Mouse (Mus musculus) common myeloid progenitor, adult 5-6 weeks (primary cell): ENCODE measurements around the gene Tmem210. TPM values are rescaled to one million over a fixed set of nuclear protein-coding genes. Genes with fewer than 3 reads are reported as not detected.
A peak's percentile ranks its signal among the peaks of the same experiment; 100 is the strongest.

ENCODE experiments used
- ATAC-seq: replicated peaks from 2 replicates; pipeline ENCODE4 v1.8.0; 2016; ENCODE audit warnings: low read depth, mild to moderate bottlenecking, moderate TSS enrichment, inconsistent platforms; ENCODE audit not compliant: poor library complexity, severe bottlenecking
- total RNA-seq: library from RNA; stranded (forward); fragments of 200-1000, 187-1606 nt; gene quantifications from 2 replicates; pipeline ENCODE4 v1.2.3, GENCODE M21; 2017

Tmem210 gene
- total RNA-seq, 1 experiment from 2014 or later, result not detected

DNA sequence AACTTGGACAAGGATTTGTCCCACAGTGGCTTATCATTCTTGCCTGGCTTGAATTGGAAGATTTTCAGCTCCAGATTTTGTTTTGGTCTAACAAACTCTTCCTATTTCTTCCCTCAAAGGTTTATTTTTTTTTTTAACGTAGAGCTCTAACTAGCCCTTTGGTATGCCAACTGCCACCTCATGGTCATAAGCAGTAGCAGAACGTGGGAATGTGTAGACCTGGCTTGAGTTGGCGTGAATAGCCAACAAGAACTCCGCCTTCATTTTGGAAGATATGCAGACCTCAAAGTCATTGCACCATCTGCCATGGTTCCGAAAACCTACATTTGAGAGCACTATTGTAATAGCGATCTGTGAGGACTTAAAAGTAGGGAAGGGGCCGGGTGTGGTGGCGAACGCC lies 43.5 kb downstream of the Tmem210 start:
- ATAC-seq, result no peak

DNA sequence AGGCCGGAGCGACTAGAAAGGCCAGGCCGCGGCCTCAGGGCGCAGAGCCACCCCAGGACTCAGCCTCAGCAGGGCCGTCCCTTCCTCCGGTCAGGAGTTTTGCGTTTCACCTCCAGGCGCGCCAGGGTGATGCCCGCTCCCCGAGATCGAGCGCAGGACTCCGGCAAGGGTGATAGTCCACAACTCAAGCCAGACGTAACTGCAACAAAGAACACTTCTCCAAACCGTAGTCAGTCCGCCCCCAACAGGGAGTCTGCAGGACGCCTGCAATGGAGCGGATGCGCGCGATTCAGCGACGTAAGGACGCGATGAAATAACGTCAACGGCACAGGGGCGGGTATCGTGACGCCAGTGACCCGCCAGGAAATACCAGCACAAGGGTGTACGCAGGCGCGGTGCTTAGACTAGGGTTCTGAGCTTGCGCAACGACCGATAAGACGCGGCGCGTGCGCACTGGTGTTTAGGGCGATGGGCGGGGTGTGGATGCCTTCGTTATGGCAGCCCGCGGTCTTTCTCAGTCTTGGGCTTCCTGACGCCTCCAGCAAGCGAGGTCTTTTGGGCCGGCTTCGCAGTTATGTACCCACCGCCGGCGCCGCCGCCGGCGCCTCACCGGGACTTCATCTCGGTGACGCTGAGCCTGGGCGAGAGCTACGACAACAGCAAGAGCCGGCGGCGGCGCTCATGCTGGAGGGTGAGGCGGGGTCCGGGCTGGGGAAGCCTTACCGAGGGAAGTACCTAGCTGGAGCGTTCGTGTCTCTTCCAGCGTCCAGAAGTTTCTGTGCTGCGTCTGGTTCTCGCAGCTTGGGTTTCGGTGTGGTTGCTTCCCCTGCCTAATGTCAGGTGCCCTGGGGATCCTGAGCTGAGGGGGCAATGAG lies 44.6 kb downstream of the Tmem210 start, which contains the start of gene Man1b1:
TSS of gene Man1b1 (plus strand) at position 53 of the 875 bp plus-strand sequence.
- peak; percentile 97 for ATAC-seq

DNA sequence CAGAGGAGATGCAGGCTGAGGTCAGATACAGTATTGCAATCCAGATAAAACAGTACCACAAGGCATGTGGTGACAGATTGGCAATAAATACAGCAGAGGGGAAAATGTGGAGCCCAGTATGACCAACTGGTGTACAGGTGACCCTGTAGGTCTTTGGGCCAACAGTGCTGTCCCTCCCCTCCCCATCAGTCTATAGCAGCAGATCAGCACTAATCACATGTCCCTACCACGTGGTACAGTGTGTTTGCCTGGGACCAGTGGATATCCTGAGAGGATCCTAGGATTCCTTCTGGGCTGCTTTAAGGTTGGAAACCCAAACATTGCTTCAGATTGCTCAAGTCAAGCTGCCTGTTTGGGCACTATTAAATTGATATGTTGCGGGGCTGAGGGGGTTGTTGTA lies 45.6 kb downstream of the Tmem210 start:
- no peak for ATAC-seq

DNA sequence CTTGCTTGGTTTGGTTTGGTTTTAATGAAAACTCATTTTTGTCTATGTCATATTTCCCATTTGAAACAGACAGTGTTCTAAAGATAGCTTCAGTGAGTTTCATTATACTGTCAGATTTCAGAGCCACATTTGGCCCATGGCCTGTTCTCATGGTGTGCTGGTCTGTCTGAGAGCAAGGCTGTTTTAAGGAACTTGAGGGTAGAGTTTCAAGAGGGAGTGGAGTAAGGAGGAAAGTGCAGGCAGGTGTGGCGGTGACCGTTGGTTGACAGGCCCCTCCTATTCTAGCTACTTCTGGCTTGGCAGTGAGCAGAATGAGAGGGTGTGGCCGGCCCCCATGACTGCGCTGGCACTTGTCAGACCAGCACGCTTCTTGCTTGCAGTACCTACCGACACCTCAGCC lies 50.4 kb downstream of the Tmem210 start:
- peak; percentile 76 for ATAC-seq

Other genes with a start within 250 kb of the Tmem210 start
- 9.6 and 15.2 TPM in 2 replicates for gene Nsmf, start 233.8 kb upstream of the Tmem210 start, total RNA-seq
- gene Entpd8, start 207.8 kb upstream of the Tmem210 start, total RNA-seq, result not detected in 2 replicates
- 0.09 TPM in 1 of 2 replicates, not detected in the other for gene Noxa1, start 193.0 kb upstream of the Tmem210 start, total RNA-seq
- 0.39 and 2.2 TPM in 2 replicates for gene Nrarp, start 107.4 kb upstream of the Tmem210 start, total RNA-seq
- gene Tor4a, start 91.3 kb upstream of the Tmem210 start, total RNA-seq, result 15.7 and 18.1 TPM in 2 replicates
- gene Nelfb, start 76.7 kb upstream of the Tmem210 start, total RNA-seq, result 28.8 and 47.4 TPM in 2 replicates
- gene Stpg3, start 73.5 kb upstream of the Tmem210 start, total RNA-seq, result not detected in 2 replicates
- gene Fam166a, start 69.4 kb upstream of the Tmem210 start, total RNA-seq, result not detected in 2 replicates
- gene Tubb4b, start 63.4 kb upstream of the Tmem210 start, total RNA-seq, result 486 and 513 TPM in 2 replicates
- not detected in 2 replicates for gene Slc34a3, start 53.8 kb upstream of the Tmem210 start, total RNA-seq
- not detected in 2 replicates for gene Rnf224, start 51.4 kb upstream of the Tmem210 start, total RNA-seq
- 0.37 and 0.82 TPM in 2 replicates for gene Rnf208, start 45.9 kb upstream of the Tmem210 start, total RNA-seq
- gene Cysrt1, start 45.7 kb upstream of the Tmem210 start, total RNA-seq, result not detected in 2 replicates
- gene AL732309.1, start 41.3 kb upstream of the Tmem210 start, total RNA-seq, result 0.50 and 0.87 TPM in 2 replicates
- gene Tmem203, start 32.7 kb upstream of the Tmem210 start, total RNA-seq, result 11.3 and 13.0 TPM in 2 replicates
- gene Tprn, start 25.5 kb upstream of the Tmem210 start, total RNA-seq, result 12.4 and 17.0 TPM in 2 replicates
- gene Ssna1, start 15.7 kb upstream of the Tmem210 start, total RNA-seq, result 65.1 and 73.3 TPM in 2 replicates
- gene Anapc2, start 15.7 kb upstream of the Tmem210 start, total RNA-seq, result 35.1 and 53.1 TPM in 2 replicates
- gene Lrrc26, start 1.8 kb downstream of the Tmem210 start, total RNA-seq, result not detected in 2 replicates
- not detected in 2 replicates for gene Grin1, start 31.0 kb downstream of the Tmem210 start, total RNA-seq
- gene Man1b1, start 44.2 kb downstream of the Tmem210 start, total RNA-seq, result 40.8 and 41.3 TPM in 2 replicates
- gene Dpp7, start 68.2 kb downstream of the Tmem210 start, total RNA-seq, result 13.3 and 19.2 TPM in 2 replicates
- 8.5 and 8.9 TPM in 2 replicates for gene Uap1l1, start 77.5 kb downstream of the Tmem210 start, total RNA-seq
- 15.1 and 17.4 TPM in 2 replicates for gene Sapcd2, start 84.2 kb downstream of the Tmem210 start, total RNA-seq
- not detected in 2 replicates for gene Entpd2, start 107.7 kb downstream of the Tmem210 start, total RNA-seq
- gene Npdc1, start 111.2 kb downstream of the Tmem210 start, total RNA-seq, result 0.64 TPM in 1 of 2 replicates, not detected in the other
- 23.5 and 27.8 TPM in 2 replicates for gene Fut7, start 135.1 kb downstream of the Tmem210 start, total RNA-seq
- 31.5 and 49.9 TPM in 2 replicates for gene Abca2, start 140.6 kb downstream of the Tmem210 start, total RNA-seq
- not detected in 2 replicates for gene Clic3, start 168.7 kb downstream of the Tmem210 start, total RNA-seq
- gene Paxx, start 172.9 kb downstream of the Tmem210 start, total RNA-seq, result 19.8 and 29.1 TPM in 2 replicates
- gene Ptgds, start 181.9 kb downstream of the Tmem210 start, total RNA-seq, result 4.1 TPM in 1 of 2 replicates, not detected in the other
- not detected in 2 replicates for gene Lcn12, start 205.8 kb downstream of the Tmem210 start, total RNA-seq
- 16.6 and 21.4 TPM in 2 replicates for gene Fbxw5, start 212.6 kb downstream of the Tmem210 start, total RNA-seq
- 0.19 and 2.7 TPM in 2 replicates for gene C8g, start 213.6 kb downstream of the Tmem210 start, total RNA-seq